Mouse (Mus musculus) limb, embryonic 11.5 days (tissue): ENCODE results near the gene Ankrd33b. TPM values are rescaled to one million over a fixed set of nuclear protein-coding genes. Genes with fewer than 3 reads are reported as not detected.

ENCODE experiments used
- ATAC-seq: fragments of 200-750 bp; cut with Nextera tagmentation; 2 replicates; pipeline ENCODE4 v1.8.0; 2017; ENCODE audit warnings: low read depth; ENCODE audit not compliant: insufficient number of reproducible peaks, low FRiP score, low TSS enrichment
- DNase-seq: peaks from one replicate; pipeline ENCODE4 v3.0.0-alpha.2; 2015; ENCODE audit warnings: low spot score
- H3K27ac ChIP-seq: fragments of 300-500 bp; sonication (generic); replicated peaks from 2 replicates; pipeline ENCODE4 v1.5.1; 2014; ENCODE audit warnings: low read depth, mild to moderate bottlenecking, low read length
- H3K27me3 ChIP-seq: fragments of 300-500 bp; sonication (generic); 2 replicates; pipeline ENCODE4 v1.6.1; 2014; ENCODE audit warnings: mild to moderate bottlenecking, low read length, mixed read lengths; ENCODE audit not compliant: control insufficient read depth, insufficient read depth
- H3K36me3 ChIP-seq: fragments of 300-500 bp; sonication (generic); 2 replicates; pipeline ENCODE4 v1.6.1; 2014; ENCODE audit warnings: mild to moderate bottlenecking, low read length, moderate library complexity, mixed read lengths; ENCODE audit not compliant: control insufficient read depth, insufficient read depth
- H3K4me1 ChIP-seq: fragments of 300-500 bp; sonication (generic); 2 replicates; pipeline ENCODE4 v1.6.1; 2014; ENCODE audit warnings: low read length, mixed read lengths; ENCODE audit not compliant: control insufficient read depth, insufficient read depth
- H3K4me2 ChIP-seq: fragments of 300-500 bp; sonication (generic); 2 replicates; pipeline ENCODE4 v1.6.1; 2014; ENCODE audit warnings: low read depth, mild to moderate bottlenecking, moderate library complexity; ENCODE audit not compliant: severe bottlenecking
- H3K4me3 ChIP-seq: fragments of 300-500 bp; sonication (generic); 2 replicates; pipeline ENCODE4 v1.5.1; 2014; ENCODE audit warnings: low read depth, low read length
- H3K9ac ChIP-seq: fragments of 300-500 bp; sonication (generic); 2 replicates; pipeline ENCODE4 v1.6.1; 2014; ENCODE audit warnings: mild to moderate bottlenecking, low read length
- H3K9me3 ChIP-seq: fragments of 300-500 bp; sonication (generic); 2 replicates; pipeline ENCODE4 v1.6.1; 2016; ENCODE audit warnings: low read length; ENCODE audit not compliant: control insufficient read depth
- WGBS: fragments of 180-500 bp; shearing (Covaris S2); extraction: QIAGEN DNeasy Blood & Tissue Kit; methylation state at CpG from one replicate; pipeline ENCODE4 v1.1.7; 2014; 5-methylcytosine and 5-hydroxymethylcytosine counted together
- polyA plus RNA-seq: library from polyadenylated mRNA; unstranded; fragments of >200 nt; fragmentation: Nextera tagmentation; extraction: Ambion mirVana; gene quantifications from 2 replicates; pipeline ENCODE4 v1.2.1, GENCODE M21; 2014

Gene Ankrd33b
- polyA plus RNA-seq, 1 experiment from 2014 or later, result 0.36 TPM

GRCm38 (mm10) chr15:31404346-31404745, 36.8 kb upstream of the Ankrd33b start:
- Histone ChIP-seq H3K27me3 (no peaks in the 10 kb centered on the region), H3K4me2 (no peak overlapping the region), H3K4me3 (no peak overlapping the region), H3K9ac (no peak overlapping the region), H3K36me3 (no peaks in the 10 kb centered on the region), H3K9me3 (no peaks in the 10 kb centered on the region), H3K27ac (no peak overlapping the region), H3K4me1 (no peaks in the 10 kb centered on the region)
- DNase-seq (no peak), ATAC-seq (no peak)
- 84% methylated on average over 8 of the region's 8 CpGs for WGBS

- H3K27ac ChIP-seq, result no peak overlapping the region
- H3K9me3 ChIP-seq, result no peaks in the 10 kb centered on the region
- H3K4me2 ChIP-seq, result no peak overlapping the region
- H3K4me1 ChIP-seq, result no peaks in the 10 kb centered on the region
- no peak overlapping the region for H3K4me3 ChIP-seq
- H3K9ac ChIP-seq, result no peak overlapping the region
- no peaks in the 10 kb centered on the region for H3K27me3 ChIP-seq
- WGBS, result 74% methylated on average over 12 of the region's 12 CpGs
- H3K36me3 ChIP-seq, result no peaks in the 10 kb centered on the region
- no peak for DNase-seq
- ATAC-seq, result no peak
Measured at GRCm38 (mm10) chr15:31402200-31402892, 34.8 kb upstream of the Ankrd33b start.

- DNase-seq (no peak), ATAC-seq (no peak)
- no peak overlapping the region for H3K9ac ChIP-seq
- no peaks in the 10 kb centered on the region for H3K9me3 ChIP-seq
- no peaks in the 10 kb centered on the region for H3K4me1 ChIP-seq
- WGBS, result 37% methylated on average over 3 of the region's 3 CpGs
- no peak overlapping the region for H3K4me2 ChIP-seq
- no peak overlapping the region for H3K27ac ChIP-seq
- H3K27me3 ChIP-seq, result no peaks in the 10 kb centered on the region
- H3K36me3 ChIP-seq, result no peaks in the 10 kb centered on the region
- no peak overlapping the region for H3K4me3 ChIP-seq
Measured at GRCm38 (mm10) chr15:31400974-31401373, 33.4 kb upstream of the Ankrd33b start.

- H3K4me2 ChIP-seq, result no peak overlapping the region
- H3K9ac ChIP-seq, result no peak overlapping the region
- H3K4me3 ChIP-seq, result no peak overlapping the region
- WGBS, result 91% methylated on average over 13 of the region's 13 CpGs
- H3K27me3 ChIP-seq, result no peaks in the 10 kb centered on the region
- H3K4me1 ChIP-seq, result no peaks in the 10 kb centered on the region
- no peaks in the 10 kb centered on the region for H3K9me3 ChIP-seq
- no peaks in the 10 kb centered on the region for H3K36me3 ChIP-seq
- ATAC-seq (no peak), DNase-seq (no peak)
- H3K27ac ChIP-seq, result no peak overlapping the region
Measured at GRCm38 (mm10) chr15:31398769-31399168, 31.2 kb upstream of the Ankrd33b start.

GRCm38 (mm10) chr15:31397379-31397778, 29.9 kb upstream of the Ankrd33b start:
- 77% methylated on average over 3 of the region's 3 CpGs for WGBS
- no peak overlapping the region for H3K4me3 ChIP-seq
- no peak overlapping the region for H3K9ac ChIP-seq
- no peak overlapping the region for H3K27ac ChIP-seq
- H3K27me3 ChIP-seq, result no peaks in the 10 kb centered on the region
- no peaks in the 10 kb centered on the region for H3K36me3 ChIP-seq
- ATAC-seq, result no peak
- no peak overlapping the region for H3K4me2 ChIP-seq
- no peaks in the 10 kb centered on the region for H3K4me1 ChIP-seq
- DNase-seq, result no peak
- H3K9me3 ChIP-seq, result no peaks in the 10 kb centered on the region

GRCm38 (mm10) chr15:31396755-31397154, 29.2 kb upstream of the Ankrd33b start:
- Histone ChIP-seq H3K9ac (no peak overlapping the region), H3K36me3 (no peaks in the 10 kb centered on the region), H3K27ac (no peak overlapping the region), H3K4me2 (no peak overlapping the region), H3K27me3 (no peaks in the 10 kb centered on the region), H3K4me1 (no peaks in the 10 kb centered on the region), H3K9me3 (no peaks in the 10 kb centered on the region), H3K4me3 (no peak overlapping the region)
- DNase-seq, result no peak
- no peak for ATAC-seq
- WGBS, result 73% methylated on average over 5 of the region's 5 CpGs

GRCm38 (mm10) chr15:31395986-31396385, 28.5 kb upstream of the Ankrd33b start:
- Histone ChIP-seq H3K27me3 (no peaks in the 10 kb centered on the region), H3K9ac (no peak overlapping the region), H3K36me3 (no peaks in the 10 kb centered on the region), H3K9me3 (no peaks in the 10 kb centered on the region), H3K4me2 (no peak overlapping the region), H3K4me1 (no peaks in the 10 kb centered on the region), H3K27ac (no peak overlapping the region), H3K4me3 (no peak overlapping the region)
- WGBS, result 94% methylated on average over 4 of the region's 4 CpGs
- no peak for DNase-seq
- no peak for ATAC-seq

GRCm38 (mm10) chr15:31393402-31393801, 25.9 kb upstream of the Ankrd33b start:
- Histone ChIP-seq H3K4me2 (no peak overlapping the region), H3K27ac (no peak overlapping the region), H3K27me3 (no peaks in the 10 kb centered on the region), H3K4me3 (no peak overlapping the region), H3K4me1 (no peaks in the 10 kb centered on the region), H3K36me3 (no peaks in the 10 kb centered on the region), H3K9me3 (no peaks in the 10 kb centered on the region), H3K9ac (no peak overlapping the region)
- WGBS, result 87% methylated on average over 6 of the region's 6 CpGs
- ATAC-seq, result no peak
- DNase-seq, result no peak

GRCm38 (mm10) chr15:31392705-31393104, 25.2 kb upstream of the Ankrd33b start:
- Histone ChIP-seq H3K9ac (no peak overlapping the region), H3K4me1 (no peaks in the 10 kb centered on the region), H3K27ac (no peak overlapping the region), H3K4me2 (no peak overlapping the region), H3K4me3 (no peak overlapping the region), H3K9me3 (no peaks in the 10 kb centered on the region), H3K27me3 (no peaks in the 10 kb centered on the region), H3K36me3 (no peaks in the 10 kb centered on the region)
- 81% methylated on average over 7 of the region's 7 CpGs for WGBS
- no peak for DNase-seq
- ATAC-seq, result no peak
